Mouse (Mus musculus) intestine, embryonic 15.5 days (tissue): ENCODE measurements around the gene Atxn2. TPM values are rescaled to one million over a fixed set of nuclear protein-coding genes. Genes with fewer than 3 reads are reported as not detected.

Experiments
- ATAC-seq: fragments of 200-750 bp; cut with Nextera tagmentation; 2 replicates; pipeline ENCODE4 v1.8.0; 2017; ENCODE audit warnings: moderate TSS enrichment, moderate library complexity
- H3K27ac ChIP-seq: fragments of 300-500 bp; sonication (generic); 2 replicates; pipeline ENCODE4 v1.5.1; 2015; ENCODE audit warnings: mild to moderate bottlenecking, inconsistent platforms
- H3K27me3 ChIP-seq: fragments of 300-500 bp; sonication (generic); replicated peaks from 2 replicates; pipeline ENCODE4 v1.6.1; 2015; ENCODE audit warnings: inconsistent platforms
- H3K36me3 ChIP-seq: fragments of 300-500 bp; sonication (generic); 2 replicates; pipeline ENCODE4 v1.6.1; 2015; ENCODE audit warnings: inconsistent platforms
- H3K4me1 ChIP-seq: fragments of 300-500 bp; sonication (generic); replicated peaks from 2 replicates; pipeline ENCODE4 v1.6.1; 2015; ENCODE audit warnings: inconsistent platforms
- H3K4me2 ChIP-seq: fragments of 300-500 bp; sonication (generic); replicated peaks from 2 replicates; pipeline ENCODE4 v1.6.1; 2015; ENCODE audit warnings: mild to moderate bottlenecking, inconsistent platforms
- H3K4me3 ChIP-seq: fragments of 300-500 bp; sonication (generic); replicated peaks from 2 replicates; pipeline ENCODE4 v1.5.1; 2015; ENCODE audit warnings: inconsistent platforms
- H3K9ac ChIP-seq: fragments of 300-500 bp; sonication (generic); 2 replicates; pipeline ENCODE4 v1.6.1; 2015; ENCODE audit warnings: inconsistent platforms
- H3K9me3 ChIP-seq: fragments of 300-500 bp; sonication (generic); 2 replicates; pipeline ENCODE4 v1.6.1; 2016; ENCODE audit warnings: inconsistent platforms
- WGBS: fragments of 180-500 bp; shearing (Covaris S2); methylation state at CpG from one replicate; pipeline ENCODE4 v1.1.7; 2015; 5-methylcytosine and 5-hydroxymethylcytosine counted together
- polyA plus RNA-seq: library from polyadenylated mRNA; unstranded; fragments of >200 nt; fragmentation: Nextera tagmentation; extraction: Ambion mirVana; gene quantifications from 2 replicates; pipeline ENCODE4 v1.2.1, GENCODE M21; 2015

Atxn2 gene
- polyA plus RNA-seq = 56.7 and 59.0 TPM in 2 replicates

GRCm38 (mm10) chr5:121711174-121711927, at the start of gene Atxn2:
TSS of gene Atxn2 (plus strand) at chr5:121711337.
- peak within 1 kb of the TSS; percentile 99 for H3K4me3 ChIP-seq
- H3K36me3 ChIP-seq = no peaks in the 10 kb centered on the region
- H3K9me3 ChIP-seq = no peaks in the 10 kb centered on the region; the same call in 1 of the 2 replicates
- H3K27me3 ChIP-seq = no peaks in the 10 kb centered on the region
- H3K9ac ChIP-seq = peak within 1 kb of the TSS; percentile 96
- H3K27ac ChIP-seq = peak within 1 kb of the TSS; percentile 97
- peak within 1 kb of the TSS; percentile 70 for H3K4me2 ChIP-seq
- peak; percentile 86 for ATAC-seq
- peaks cover 20% of the 10 kb centered on the region for H3K4me1 ChIP-seq
- WGBS = under 1% methylated on average over 95 of the region's 103 CpGs

DNA sequence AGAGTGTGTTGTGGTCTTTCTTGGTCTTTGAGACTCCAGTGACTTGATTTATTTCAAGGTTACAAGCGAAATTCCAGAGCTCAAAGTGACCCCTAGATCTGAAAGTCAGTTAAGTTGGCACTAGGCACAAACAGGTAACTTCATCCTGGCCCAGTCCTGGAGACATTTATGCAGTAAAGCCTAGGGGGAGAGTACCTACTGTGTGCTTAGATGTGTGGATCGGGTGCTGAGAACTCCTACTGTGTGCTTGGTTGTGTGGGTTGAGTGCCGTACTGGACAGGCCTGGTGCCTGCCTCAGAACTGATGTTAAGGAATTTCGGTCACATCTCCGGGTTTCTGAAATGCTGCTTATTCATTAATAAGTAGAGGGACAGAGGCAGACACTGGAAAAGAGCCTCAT, 49.6 kb upstream of the Atxn2 start:
- 84% methylated on average over 5 of the region's 5 CpGs for WGBS
- ATAC-seq = no peak

DNA sequence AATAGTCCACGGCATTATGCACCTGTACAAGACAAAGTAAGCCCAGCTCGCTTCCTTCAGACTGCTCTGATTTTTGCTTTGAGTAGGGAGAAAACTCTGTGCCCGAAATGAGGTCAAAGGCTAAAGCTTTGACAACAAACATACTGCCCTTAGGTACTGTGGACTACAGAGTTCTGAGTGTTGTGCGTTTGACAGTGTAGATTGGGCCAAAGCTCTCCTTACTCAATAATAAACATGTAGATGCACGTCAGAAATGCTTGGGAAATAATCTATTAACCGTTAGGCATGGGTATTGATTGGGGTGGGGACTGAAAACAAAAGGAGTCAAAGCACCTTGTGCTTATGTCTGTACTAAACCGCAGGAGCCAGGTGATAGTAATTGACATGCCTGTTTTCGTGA, 47.7 kb upstream of the Atxn2 start:
- peaks cover 3% of the 10 kb centered on the region for H3K36me3 ChIP-seq
- H3K9ac ChIP-seq = no peak overlapping the region
- H3K4me1 ChIP-seq = peaks cover 9% of the 10 kb centered on the region
- no peaks in the 10 kb centered on the region for H3K27me3 ChIP-seq
- H3K27ac ChIP-seq = no peak overlapping the region
- 88% methylated on average over 8 of the region's 8 CpGs for WGBS
- no peak overlapping the region for H3K4me3 ChIP-seq
- H3K9me3 ChIP-seq = no peaks in the 10 kb centered on the region
- H3K4me2 ChIP-seq = no peak overlapping the region
- no peak for ATAC-seq

More for the DNA sequence above, 49.6 kb upstream of the Atxn2 start:
- Histone ChIP-seq H3K4me1 (peaks cover 9% of the 10 kb centered on the region), H3K9ac (peak overlapping the region; percentile 89), H3K27me3 (no peaks in the 10 kb centered on the region), H3K4me2 (peak overlapping the region; percentile 83), H3K4me3 (peak overlapping the region; percentile 98), H3K27ac (no peak overlapping the region), H3K9me3 (no peaks in the 10 kb centered on the region), H3K36me3 (peaks cover 3% of the 10 kb centered on the region)

DNA sequence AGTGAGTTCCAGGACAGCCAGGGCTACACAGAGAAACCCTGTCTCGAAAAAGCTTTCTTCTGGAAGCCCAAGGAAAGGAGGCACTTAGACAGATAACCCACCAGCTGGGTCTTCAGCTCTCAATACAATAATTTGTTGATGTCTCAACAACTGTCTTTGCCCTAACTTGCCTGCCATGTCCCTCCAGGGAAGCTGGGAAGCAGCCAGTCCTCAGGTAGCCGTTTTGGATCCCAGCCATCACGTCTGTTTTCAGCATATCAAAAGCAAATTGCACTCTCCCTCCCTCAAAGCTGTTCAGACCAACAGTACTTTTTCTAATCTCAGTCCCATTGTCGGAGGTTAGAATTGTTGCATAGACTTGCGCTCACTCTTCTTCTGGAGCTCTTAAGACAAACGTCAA, 47.1 kb upstream of the Atxn2 start:
- Histone ChIP-seq H3K4me3 (no peak overlapping the region), H3K27me3 (no peaks in the 10 kb centered on the region), H3K36me3 (peaks cover 5% of the 10 kb centered on the region), H3K27ac (no peak overlapping the region), H3K9me3 (no peaks in the 10 kb centered on the region), H3K4me2 (no peak overlapping the region), H3K4me1 (peaks cover 9% of the 10 kb centered on the region), H3K9ac (no peak overlapping the region)
- 91% methylated on average over 6 of the region's 6 CpGs for WGBS
- no peak for ATAC-seq

DNA sequence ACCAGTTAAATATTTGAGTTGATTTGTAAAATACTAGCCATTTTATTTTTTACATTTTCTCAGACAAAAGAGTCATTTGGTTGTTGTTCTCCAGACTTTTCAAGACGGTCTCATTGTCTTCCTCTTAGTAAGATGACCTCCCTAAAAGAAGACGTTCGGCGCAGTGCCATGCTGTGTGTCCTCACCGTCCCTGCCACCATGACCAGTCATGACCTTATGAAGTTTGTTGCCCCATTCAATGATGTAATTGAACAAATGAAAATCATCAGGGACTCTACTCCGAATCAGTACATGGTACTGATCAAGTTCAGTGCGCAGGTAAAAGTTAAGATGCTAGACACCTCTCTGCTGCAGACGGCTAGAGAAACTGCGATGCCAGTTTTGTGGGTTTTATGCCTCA, 46.2 kb upstream of the Atxn2 start:
- Histone ChIP-seq H3K4me1 (peaks cover 9% of the 10 kb centered on the region), H3K4me3 (no peak overlapping the region), H3K9me3 (no peaks in the 10 kb centered on the region), H3K4me2 (no peak overlapping the region), H3K9ac (no peak overlapping the region), H3K36me3 (peaks cover 6% of the 10 kb centered on the region), H3K27me3 (no peaks in the 10 kb centered on the region), H3K27ac (no peak overlapping the region)
- 95% methylated on average over 9 of the region's 9 CpGs for WGBS
- ATAC-seq = no peak

- Histone ChIP-seq H3K9ac (no peak overlapping the region), H3K4me1 (no peaks in the 10 kb centered on the region), H3K27ac (no peak overlapping the region), H3K36me3 (peaks cover 10% of the 10 kb centered on the region), H3K27me3 (no peaks in the 10 kb centered on the region), H3K9me3 (no peaks in the 10 kb centered on the region), H3K4me3 (no peak overlapping the region), H3K4me2 (no peak overlapping the region)
- WGBS = 83% methylated on average over 4 of the region's 4 CpGs
- ATAC-seq = no peak
Measured at GRCm38 (mm10) chr5:121667067-121667466, 44.1 kb upstream of the Atxn2 start.

DNA sequence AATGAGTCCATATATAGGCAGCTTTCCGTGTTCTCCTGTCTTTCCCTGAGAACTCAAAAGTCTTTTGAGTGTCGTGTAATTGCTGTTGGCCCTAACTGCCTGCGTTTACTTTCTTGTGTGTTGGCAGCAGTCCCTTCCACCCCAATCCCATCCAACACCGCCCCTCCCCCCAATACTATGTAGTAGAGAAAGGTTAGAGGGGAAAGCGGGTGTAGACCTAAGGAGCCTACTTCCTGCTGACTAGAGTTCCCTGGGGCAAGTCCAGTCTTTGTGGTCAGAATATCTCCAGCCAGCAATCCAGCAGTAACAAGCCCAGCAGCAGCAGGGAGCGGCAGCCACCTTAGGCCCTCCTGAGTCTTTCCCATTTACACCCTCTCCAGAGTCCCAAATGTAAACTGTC, 42.7 kb upstream of the Atxn2 start:
- Histone ChIP-seq H3K27ac (no peak overlapping the region), H3K36me3 (peaks cover 16% of the 10 kb centered on the region), H3K4me1 (no peaks in the 10 kb centered on the region), H3K4me3 (no peak overlapping the region), H3K9ac (no peak overlapping the region), H3K27me3 (no peaks in the 10 kb centered on the region), H3K9me3 (no peaks in the 10 kb centered on the region), H3K4me2 (no peak overlapping the region)
- ATAC-seq = no peak
- 69% methylated on average over 6 of the region's 6 CpGs for WGBS

- H3K9me3 ChIP-seq = no peaks in the 10 kb centered on the region
- no peak overlapping the region for H3K9ac ChIP-seq
- 81% methylated on average over 3 of the region's 3 CpGs for WGBS
- no peak overlapping the region for H3K4me3 ChIP-seq
- H3K4me1 ChIP-seq = no peaks in the 10 kb centered on the region
- H3K27me3 ChIP-seq = no peaks in the 10 kb centered on the region
- H3K36me3 ChIP-seq = 0 out of 2 replicates have a peak, but pooled peaks cover 18% of the 10 kb centered on the region
- no peak overlapping the region for H3K27ac ChIP-seq
- H3K4me2 ChIP-seq = no peak overlapping the region
- ATAC-seq = no peak
Measured at GRCm38 (mm10) chr5:121670412-121670811, 40.7 kb upstream of the Atxn2 start.

GRCm38 (mm10) chr5:121682250-121682649, 28.9 kb upstream of the Atxn2 start:
- ATAC-seq = no peak
- H3K9me3 ChIP-seq = no peaks in the 10 kb centered on the region
- peaks cover 41% of the 10 kb centered on the region for H3K36me3 ChIP-seq
- no peak overlapping the region for H3K4me2 ChIP-seq
- no peaks in the 10 kb centered on the region for H3K27me3 ChIP-seq
- no peak overlapping the region for H3K27ac ChIP-seq
- no peaks in the 10 kb centered on the region for H3K4me1 ChIP-seq
- H3K9ac ChIP-seq = no peak overlapping the region
- H3K4me3 ChIP-seq = no peak overlapping the region
- WGBS = 91% methylated on average over 2 of the region's 2 CpGs

DNA sequence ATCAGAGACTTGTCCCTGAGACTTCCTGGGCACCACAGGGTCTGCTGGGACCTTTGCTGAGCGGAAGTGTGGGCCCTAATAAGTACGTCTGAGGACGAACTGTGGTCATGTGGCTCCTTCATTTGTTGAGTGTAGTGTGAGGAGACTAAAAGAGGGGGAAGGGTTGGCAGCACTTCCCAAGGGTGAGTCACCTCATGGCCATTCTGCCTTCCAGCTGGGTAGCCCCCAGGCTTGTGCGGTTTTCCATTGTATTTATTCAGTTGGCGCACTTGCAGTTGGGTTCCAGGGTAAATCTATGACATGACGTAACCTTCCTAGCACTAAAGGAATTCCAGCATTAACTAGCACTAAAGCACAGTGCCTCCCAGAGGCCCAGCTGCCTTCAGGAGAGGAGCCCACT, 25.6 kb upstream of the Atxn2 start:
- H3K27me3 ChIP-seq = no peaks in the 10 kb centered on the region
- H3K9me3 ChIP-seq = no peaks in the 10 kb centered on the region
- H3K27ac ChIP-seq = no peak overlapping the region
- H3K4me1 ChIP-seq = 0 out of 2 replicates have a peak, but pooled peaks cover 2% of the 10 kb centered on the region
- no peak overlapping the region for H3K4me2 ChIP-seq
- no peak for ATAC-seq
- 98% methylated on average over 6 of the region's 6 CpGs for WGBS
- peaks cover 29% of the 10 kb centered on the region for H3K36me3 ChIP-seq
- no peak overlapping the region for H3K9ac ChIP-seq
- no peak overlapping the region for H3K4me3 ChIP-seq

DNA sequence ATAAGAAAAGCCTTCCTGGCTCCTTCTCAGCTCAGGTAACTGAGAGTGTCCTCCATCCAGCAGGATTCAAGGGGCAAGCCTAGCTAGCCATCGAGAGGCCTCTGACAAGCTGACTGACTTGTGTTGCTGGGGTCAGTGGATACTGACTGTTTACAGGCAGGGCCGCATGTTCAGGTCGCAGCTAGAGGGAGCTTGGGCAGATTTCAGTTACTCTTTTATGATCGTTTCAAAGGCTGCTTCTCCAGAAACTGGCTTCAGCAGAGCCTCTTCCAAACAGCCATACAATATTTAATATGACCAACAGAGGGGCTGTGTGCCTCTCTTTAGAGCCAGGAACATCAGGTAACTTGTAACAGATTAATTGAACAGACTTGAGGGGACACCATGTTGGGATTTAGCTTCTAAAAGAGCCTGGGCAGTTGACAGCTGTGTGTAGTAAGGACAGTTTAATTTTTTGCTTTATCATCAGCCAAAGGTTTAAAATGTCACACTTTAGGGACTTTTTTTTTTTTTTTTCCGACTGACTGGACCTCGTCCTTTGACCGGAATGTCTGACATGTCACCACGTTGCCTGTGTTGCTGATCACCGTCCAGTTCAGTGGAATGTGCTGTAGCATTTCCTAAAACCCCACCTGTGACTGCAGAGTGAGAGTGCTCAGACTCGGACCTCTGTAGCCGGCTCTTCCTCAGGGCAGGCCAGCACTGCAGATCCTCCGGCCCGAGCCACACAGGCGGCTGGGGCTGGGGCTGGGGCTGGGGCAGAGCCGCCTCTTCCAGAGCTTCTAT, 24.8 kb upstream of the Atxn2 start:
- H3K27ac ChIP-seq = no peak overlapping the region
- no peaks in the 10 kb centered on the region for H3K27me3 ChIP-seq
- ATAC-seq = no peak
- WGBS = 77% methylated on average over 15 of the region's 15 CpGs
- H3K9ac ChIP-seq = no peak overlapping the region
- no peaks in the 10 kb centered on the region for H3K9me3 ChIP-seq
- peaks cover 22% of the 10 kb centered on the region for H3K36me3 ChIP-seq
- H3K4me2 ChIP-seq = no peak overlapping the region
- H3K4me1 ChIP-seq = 0 out of 2 replicates have a peak, but pooled peaks cover 7% of the 10 kb centered on the region
- no peak overlapping the region for H3K4me3 ChIP-seq

DNA sequence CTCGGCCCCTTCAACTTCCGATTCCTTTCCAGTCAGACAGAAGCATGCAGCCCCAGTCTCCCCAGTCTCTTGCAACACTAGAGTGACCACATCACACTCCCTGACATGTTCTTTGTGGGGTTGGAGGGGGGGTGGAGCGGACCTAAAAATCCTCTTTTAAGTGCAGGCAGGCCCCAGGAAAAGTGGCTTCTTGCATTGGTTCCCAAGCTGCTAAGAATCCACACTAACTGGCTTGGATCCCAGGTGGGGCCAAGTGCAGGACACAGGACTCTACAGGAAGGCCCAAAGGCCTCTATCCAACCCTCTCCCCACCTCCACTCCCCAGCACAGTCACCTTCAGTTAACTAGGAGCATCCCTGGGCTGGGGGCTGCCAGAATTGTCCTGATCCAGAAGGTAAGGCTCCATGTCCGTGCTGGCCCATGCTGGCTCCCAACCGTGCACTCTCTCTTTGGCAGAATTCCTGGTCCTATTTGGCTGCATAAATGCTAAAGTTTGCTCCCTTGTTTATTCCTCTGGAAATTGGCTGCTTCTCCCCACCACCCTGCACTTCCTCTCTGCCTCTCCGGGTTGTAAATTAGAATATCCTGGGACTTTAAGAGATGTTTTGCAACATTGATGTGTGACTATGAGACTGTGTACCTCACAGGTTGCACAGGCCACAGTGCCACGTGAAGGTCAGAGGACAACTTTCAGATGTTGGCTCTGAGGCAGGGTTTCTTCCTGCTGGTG, 20.5 kb upstream of the Atxn2 start:
- Histone ChIP-seq H3K27me3 (no peaks in the 10 kb centered on the region), H3K4me3 (no peak overlapping the region), H3K4me1 (0 out of 2 replicates have a peak, but pooled peaks cover 7% of the 10 kb centered on the region), H3K9ac (no peak overlapping the region), H3K27ac (peak overlapping the region; percentile 33), H3K9me3 (no peaks in the 10 kb centered on the region), H3K4me2 (no peak overlapping the region), H3K36me3 (0 out of 2 replicates have a peak, but pooled peaks cover 9% of the 10 kb centered on the region)
- 66% methylated on average over 7 of the region's 7 CpGs for WGBS
- ATAC-seq = no peak
